Mouse (Mus musculus): Measurements from ENCODE around the gene Tfeb.

GRCm38 (mm10) chr17:47833628-47834481 is 97.0 kb downstream of the Tfeb start:
- no peak for TF ChIP-seq POLR2A (IDR thresholded peaks at IDR 0.05; ENCODE audit: borderline replicate concordance, extremely low read depth, insufficient read depth, insufficient read length, poor library complexity, severe bottlenecking)
- no peak for TF ChIP-seq CTCF (IDR thresholded peaks at IDR 0.05; ENCODE audit: borderline replicate concordance, extremely low read depth, insufficient read depth, insufficient read length)
